Mouse (Mus musculus): ENCODE data around the gene Tuba3b. TPM values are rescaled to one million over a fixed set of nuclear protein-coding genes. Genes with fewer than 3 reads are reported as not detected.

The Tuba3b gene
- total RNA-seq, 2 experiments from 2014 or later = 0.14 to 0.20 TPM

DNA sequence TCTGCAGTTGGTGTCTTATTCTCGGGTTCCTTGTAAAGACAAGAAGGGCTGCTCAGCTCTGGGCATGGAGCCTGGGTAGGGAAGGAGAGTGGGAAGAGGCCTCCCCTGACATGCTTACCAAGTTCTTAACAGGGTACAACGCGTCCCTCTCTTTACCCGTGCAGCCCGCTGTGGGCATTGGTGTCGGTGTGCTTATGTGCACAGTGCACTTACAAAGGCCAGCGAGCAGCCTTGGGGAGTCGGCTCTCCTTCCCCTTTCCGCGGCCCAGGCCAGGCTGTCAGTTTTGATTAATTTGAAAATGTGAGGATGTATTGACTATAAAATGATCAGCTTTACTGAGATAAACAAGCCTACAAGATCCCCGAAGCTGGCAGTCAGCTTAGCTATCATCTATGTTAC, 45.4 kb downstream of the Tuba3b start:
- intact Hi-C loops (cut with DNase I) = loop anchor here (10.0 kb wide), 1 partner anchor 134 kb away; no protein-coding TSS in a partner anchor

DNA sequence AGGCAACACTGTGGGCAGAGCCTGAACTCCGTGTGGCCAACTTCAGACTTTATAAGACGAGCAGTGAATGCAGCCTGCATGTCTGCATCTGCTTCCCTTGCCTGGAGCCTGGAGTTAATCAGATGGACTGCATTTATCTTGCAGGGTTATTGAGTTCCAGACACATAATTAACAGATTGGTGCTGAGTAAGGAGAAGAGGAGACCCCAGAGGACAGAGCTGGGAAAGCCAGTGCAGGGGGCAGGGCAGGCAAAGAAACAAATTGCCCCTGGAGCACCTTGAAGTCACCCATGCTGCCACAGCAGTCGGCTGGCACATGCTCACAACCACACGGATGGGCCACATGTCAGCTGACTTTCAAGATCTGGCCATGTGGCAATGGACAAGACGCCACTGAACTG, 48.7 kb downstream of the Tuba3b start:
- intact Hi-C loops (cut with DNase I) = loop anchor here (10.0 kb wide), 1 partner anchor 131 kb away; no protein-coding TSS in a partner anchor
- DNase-seq = no peak

More for the DNA sequence above, 45.4 kb downstream of the Tuba3b start:
- DNase-seq = no peak

DNA sequence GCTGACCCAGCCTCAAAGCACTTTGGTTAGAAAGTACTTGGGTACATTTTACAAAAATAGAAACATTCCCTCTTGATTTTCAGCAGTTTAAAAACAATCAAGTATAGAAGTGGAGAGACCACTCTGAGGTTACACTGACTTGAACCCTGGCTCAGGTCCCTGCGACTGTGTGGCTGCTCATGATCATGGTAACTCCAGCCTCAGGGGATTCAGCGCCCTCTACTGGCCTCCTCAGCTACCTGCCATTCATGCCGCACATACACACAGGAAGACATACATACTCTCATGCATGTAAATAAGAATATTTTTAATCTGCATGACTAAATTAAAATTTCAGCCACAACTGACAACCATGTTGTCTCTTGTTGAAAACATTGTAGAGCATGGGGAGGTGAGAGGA, 50.2 kb downstream of the Tuba3b start:
- DNase-seq = no peak
- intact Hi-C loops (cut with DNase I) = loop anchor here (10.0 kb wide), 1 partner anchor 129 kb away; no protein-coding TSS in a partner anchor

DNA sequence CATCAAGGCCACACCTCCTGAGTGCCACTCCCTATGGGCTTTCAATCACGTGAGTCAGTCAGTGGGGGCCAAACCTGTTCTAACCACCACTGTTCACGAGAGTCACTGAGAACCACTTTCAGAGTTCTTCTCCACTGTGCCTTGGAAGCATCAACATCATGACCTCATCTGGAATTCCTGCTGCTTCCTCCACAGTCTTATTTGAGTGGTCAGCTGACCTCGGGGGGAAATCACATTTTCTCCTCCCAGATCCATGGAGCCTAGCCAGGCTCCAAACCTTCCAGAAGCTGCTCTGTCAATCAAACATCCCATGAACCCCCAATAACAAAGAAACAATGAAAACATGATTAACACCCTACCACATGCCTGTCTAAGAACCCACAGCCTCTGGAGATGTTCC, 52.1 kb downstream of the Tuba3b start:
- intact Hi-C loops (cut with DNase I) = loop anchor here (10.0 kb wide), 1 partner anchor 127 kb away; no protein-coding TSS in a partner anchor

DNA sequence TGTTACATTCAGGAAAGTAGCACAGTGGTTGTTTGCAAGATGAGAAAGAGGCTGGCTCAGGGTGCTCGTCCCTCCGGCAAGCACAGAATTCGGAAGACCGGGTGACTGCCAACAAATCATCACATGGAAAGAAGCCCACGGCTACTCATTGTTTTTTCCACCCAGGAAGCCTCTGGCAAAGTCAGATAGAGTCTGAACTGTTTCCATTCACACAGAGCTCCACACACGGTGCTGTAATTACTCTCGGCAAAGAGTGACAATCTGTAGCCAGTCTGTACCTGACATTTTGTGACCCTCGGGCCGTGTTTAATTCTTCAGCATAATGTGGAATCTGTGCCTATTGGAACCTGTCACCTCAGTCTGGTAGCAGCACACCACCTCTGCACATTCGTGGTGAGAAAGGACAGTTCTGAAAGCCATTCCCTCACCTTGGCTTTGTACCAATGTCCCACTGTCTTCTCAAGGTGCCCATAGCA, 54.1 kb downstream of the Tuba3b start:
- peak in 1 of 2 experiments; percentile 13 for DNase-seq
- intact Hi-C loops (cut with DNase I) = loop anchor here (10.0 kb wide), 1 partner anchor 125 kb away; no protein-coding TSS in a partner anchor

More for the DNA sequence above, 52.1 kb downstream of the Tuba3b start:
- peak in 1 of 2 experiments; percentile 38 for DNase-seq

Other genes starting within 250 kb of the Tuba3b start
- gene Lmntd1, start 1.4 kb upstream of the Tuba3b start, total RNA-seq (2021) = 1 to 10 TPM in 1 of 2 experiments, under 1 TPM in 1; 0.59 to 1.4 TPM
- 10 to 100 TPM; 58.2 to 58.4 TPM for gene Rassf8, start 131.0 kb downstream of the Tuba3b start, total RNA-seq (2021)
- 10 to 100 TPM; 12.1 to 15.9 TPM for gene Bhlhe41, start 249.8 kb downstream of the Tuba3b start, total RNA-seq (2021)

Data from heart, postnatal 14 days (tissue).